Mouse (Mus musculus) T-helper 1 cell (primary cell): ENCODE results near the gene Zfp212.

ENCODE experiments used
- in situ Hi-C: fragments of 300-600 bp; cut with MboI, MseI; formaldehyde crosslinking; loops from one replicate; pipeline ENCODE4 v1.15.1; 2025; ENCODE audit warnings: high pct_unique_total_duplicates

Zfp212 gene

DNA sequence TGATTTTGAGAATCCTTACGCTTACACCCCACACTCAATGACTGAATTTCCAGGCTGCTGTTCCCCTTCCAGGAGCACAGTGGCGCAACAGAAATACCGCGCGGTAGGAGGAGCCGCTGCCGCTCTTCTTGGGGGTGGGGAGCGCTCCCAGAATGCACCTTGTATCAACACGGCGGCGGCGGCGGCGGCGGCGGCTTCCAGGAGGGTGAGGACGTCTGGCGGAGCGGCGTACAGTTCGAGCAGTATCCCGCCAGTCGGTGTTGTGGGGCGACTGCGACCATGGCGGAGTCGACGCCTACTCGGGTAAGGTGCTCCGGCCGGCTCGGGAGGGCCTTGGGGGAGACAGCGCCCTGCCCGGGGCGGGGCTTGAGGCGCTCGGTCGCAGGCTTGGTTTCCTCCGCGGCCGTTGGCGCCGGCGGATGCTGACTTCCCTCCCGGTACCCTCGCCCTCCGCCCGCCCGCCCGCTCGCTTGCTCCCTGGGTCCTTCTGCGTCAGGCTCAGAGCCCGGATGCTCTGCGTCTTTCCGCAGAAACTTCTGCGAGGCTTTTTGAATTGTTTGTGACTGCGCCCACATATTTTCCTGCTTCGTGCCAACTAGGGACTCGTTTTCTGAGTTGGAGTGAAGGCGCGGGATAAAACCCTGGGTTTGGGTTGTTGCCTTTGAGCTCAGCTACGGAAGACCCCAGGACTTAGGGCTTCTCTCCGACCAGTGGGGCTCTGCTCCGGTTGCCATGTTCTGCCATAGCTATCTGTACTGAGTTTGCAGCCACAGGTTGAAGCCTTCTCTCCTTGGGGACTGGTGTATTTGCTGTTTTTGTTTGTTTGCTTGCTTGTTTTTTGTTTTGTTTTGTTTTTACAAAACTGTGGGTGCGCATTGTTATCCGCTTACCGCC lies at the start of gene Zfp212:
Zfp212 (plus strand) TSS at position 30 of the 894 bp plus-strand sequence.
- in situ Hi-C loops = no loop called here

GRCm38 (mm10) chr6:47872266-47872665 lies 48.0 kb upstream of the Zfp212 start:
- in situ Hi-C loops = no loop called here

DNA sequence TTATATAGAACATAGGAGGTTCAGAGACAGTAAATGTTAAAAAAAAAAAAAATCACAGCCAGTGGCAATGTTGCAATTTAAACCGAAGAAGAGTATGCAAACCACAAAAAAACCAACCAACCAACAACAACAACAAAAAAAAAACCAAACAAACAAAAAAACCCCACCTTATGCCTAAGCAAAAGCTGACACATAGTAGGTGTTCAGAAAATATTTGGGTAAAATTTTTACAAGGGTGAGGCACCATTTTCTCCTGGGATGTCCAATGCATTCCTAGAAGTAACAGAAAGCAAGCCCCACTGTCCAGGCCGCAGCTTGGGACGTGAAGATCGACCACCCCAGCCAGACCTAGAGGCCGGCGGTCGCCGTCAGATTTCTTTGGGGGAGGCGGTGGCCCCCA lies 43.2 kb upstream of the Zfp212 start, which contains the start of gene Zfp282:
Zfp282 (plus strand) TSS at position 147 of the 400 bp plus-strand sequence.
- in situ Hi-C loops = no loop called here

DNA sequence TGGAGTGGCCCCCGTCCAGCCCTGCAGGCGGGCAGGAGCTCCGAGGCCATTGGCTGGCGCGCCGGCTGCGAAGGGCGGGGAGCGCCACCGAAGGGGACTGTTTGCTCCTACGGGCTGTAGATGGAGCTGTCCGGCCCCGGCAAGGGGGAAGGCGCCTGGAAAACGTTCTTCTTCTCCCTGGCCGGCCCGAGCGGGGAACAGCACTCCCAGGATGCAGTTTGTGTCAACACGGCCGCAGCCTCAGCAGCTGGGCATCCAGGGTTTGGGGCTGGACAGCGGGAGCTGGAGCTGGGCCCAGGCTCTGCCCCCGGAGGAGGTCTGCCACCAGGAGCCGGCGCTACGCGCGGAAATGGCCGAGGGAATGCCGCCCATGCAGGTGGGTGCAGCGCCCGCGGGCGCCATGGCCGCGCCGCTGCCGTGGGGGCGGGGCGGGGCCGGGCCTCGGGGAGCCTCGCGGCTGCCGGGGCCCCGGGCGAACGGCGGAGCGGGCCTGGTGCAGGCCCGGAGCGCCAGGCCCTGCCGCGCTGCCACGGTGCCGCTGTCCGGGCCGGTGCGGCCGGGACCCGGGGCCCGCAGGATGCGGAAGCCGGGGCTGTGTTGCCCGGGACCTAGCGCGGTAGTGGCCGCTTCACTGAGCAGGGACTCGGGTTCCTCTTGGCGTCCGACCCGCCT lies 42.7 kb upstream of the Zfp212 start:
- in situ Hi-C loops = no loop called here

GRCm38 (mm10) chr6:47878133-47878514 lies 42.2 kb upstream of the Zfp212 start:
- in situ Hi-C loops = no loop called here

- in situ Hi-C loops = no loop called here
Observed at GRCm38 (mm10) chr6:47878593-47878992, 41.7 kb upstream of the Zfp212 start.

DNA sequence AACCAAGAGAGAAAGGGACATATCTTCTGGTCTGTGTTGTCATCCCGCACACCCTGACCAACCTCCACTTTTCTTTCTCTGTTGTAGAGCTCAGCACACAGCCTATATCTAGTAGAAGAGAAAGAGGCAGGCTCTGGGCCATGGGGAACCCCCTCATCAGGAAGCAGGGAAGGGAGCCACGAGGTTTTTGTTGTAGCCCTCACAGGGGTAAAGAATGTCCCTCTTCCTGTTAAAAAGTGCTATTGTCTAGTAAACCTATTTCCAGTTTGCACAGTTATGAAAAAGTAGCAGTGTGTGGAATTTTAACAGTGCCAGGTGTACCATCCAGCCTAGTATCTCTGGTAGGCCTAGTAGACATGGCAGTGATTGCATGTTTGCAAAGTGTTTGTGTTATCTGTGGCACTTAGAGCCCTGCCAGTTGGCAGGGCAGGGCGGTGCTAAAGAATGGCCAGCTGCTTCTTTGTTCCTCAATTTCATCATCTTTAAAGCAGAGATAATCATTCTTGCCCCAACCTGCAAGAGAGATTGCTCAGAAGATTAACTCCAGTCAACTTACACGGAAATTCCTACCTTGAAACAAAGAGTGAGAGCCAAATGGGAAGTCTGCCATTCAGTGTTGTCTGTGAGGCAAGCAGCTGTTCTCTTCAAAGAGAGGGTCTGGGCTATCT lies 41.1 kb upstream of the Zfp212 start:
- in situ Hi-C loops = no loop called here

DNA sequence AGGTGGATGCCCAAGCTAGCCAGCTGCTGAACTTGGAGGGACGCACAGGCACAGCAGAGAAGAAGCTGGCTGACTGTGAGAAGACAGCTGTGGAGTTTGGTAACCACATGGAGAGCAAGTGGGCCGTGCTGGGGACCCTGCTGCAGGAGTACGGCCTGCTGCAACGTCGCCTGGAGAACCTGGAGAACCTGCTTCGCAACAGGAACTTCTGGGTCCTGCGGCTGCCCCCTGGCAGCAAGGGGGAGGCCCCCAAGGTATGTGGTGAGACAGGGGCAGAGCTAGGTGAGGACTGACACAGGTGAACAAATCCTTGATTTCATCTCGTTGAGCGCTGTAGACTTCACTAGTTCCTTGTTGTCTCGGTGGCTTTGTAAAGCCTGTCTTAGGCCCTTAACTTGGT lies 40.1 kb upstream of the Zfp212 start:
- in situ Hi-C loops = no loop called here

DNA sequence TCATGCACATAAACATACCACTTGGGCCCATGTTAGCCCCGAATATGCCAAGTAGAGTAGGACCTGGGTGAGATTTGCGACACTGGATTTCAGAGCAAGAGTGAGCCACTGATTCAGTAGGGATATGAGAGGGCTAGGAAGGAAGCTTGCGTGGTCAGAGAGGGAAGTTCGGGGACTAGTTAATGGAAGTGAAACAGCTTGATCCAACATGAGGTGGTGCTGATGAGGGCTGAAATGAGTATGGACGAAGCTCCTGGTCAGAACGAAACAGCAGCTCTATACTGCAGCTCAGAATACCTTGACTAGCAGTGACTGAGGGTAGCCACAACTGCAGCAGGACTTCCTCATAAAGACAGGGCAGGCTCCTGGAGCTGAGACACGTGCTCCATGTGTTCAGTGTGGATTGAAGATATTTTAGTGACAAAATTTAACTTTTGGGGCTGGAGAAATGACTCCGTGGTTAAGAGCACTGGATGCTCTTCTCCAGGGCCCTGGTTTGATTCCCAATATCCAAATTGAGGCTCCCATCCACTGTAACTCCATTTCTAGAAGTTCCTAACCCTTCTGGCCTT lies 31.4 kb upstream of the Zfp212 start:
- in situ Hi-C loops = no loop called here

DNA sequence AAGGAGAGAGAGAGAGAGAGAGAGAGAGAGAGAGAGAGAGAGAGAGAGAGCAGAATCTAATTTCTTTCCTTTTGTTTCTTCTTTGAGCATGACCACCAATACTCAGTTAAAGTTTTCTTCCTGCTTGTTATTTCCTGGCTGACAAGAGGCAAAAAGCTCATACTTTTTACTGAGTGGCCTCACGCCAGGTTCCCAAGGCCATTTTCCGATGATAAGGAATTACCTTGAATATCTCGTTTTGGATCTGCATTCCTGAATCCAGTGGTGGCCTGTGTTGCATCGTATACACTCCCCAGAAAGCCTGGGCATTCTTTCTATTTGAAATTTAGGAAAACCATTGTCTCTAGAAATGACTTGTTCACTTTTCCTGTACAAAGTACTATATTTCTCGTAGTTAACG lies 20.9 kb upstream of the Zfp212 start:
- in situ Hi-C loops = no loop called here

GRCm38 (mm10) chr6:47903587-47903986 lies 16.7 kb upstream of the Zfp212 start:
- in situ Hi-C loops = no loop called here

DNA sequence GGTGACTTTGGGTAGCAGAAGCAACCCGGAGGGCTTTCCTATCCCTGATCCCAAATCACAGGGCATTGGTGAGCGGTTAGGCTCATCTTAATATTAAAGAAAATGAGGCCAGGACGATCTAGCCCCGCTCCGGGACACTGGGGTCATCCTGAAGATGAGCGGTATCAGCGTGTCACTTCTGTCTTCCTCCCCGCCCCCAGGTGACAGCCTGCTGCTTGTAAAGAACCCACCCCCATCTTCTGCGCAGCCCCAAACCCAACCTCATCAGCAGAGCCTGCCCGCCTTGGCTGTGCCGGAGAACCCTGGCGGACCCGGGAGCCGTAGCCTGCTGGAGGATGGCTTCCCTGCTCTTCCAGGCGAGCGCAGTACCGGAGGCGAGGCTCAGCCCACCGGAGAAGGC lies 15.9 kb upstream of the Zfp212 start:
- in situ Hi-C loops = no loop called here

GRCm38 (mm10) chr6:47904917-47905695 lies 15.2 kb upstream of the Zfp212 start:
- in situ Hi-C loops = no loop called here

DNA sequence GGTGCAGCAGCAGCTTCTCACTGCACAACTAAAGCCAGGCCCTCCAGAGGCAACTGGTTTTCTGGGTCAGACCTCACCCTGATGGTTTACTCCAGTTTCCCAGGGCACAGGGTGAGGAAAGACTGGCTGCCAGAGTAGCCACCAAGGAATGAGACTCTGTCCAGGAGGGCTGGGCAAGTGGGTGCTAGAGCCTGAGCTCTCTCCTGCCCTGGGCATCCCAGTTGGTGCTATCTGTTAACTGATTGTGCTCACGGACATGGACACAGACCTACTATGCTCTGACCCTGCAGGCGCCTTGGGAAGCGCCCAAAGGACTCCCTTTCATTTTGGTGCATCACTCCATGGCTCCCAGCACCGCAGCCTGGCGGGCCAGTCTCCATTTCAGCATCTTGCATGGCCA lies 13.9 kb upstream of the Zfp212 start:
- in situ Hi-C loops = no loop called here

DNA sequence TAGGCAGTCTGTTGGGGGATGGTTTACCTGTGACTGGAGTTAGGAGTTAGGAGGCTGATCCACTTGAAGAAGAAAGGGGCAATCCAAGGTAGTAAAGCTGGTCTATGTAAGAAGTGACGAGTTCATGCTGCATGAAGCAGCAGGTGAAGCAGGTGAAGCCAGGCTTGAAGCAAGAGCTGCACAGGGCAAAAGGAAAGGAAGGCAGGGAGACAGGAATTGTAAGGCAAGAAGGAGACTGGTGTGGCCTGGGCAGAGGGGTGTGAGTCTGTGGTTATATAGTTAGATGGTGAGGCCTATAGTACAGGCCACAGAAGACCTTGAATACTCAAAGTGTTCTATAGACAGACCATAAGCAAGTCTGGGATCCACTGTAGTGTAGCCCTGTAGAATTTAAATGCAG lies 11.3 kb upstream of the Zfp212 start:
- in situ Hi-C loops = no loop called here

GRCm38 (mm10) chr6:47911650-47912049 lies 8.6 kb upstream of the Zfp212 start:
- in situ Hi-C loops = no loop called here

DNA sequence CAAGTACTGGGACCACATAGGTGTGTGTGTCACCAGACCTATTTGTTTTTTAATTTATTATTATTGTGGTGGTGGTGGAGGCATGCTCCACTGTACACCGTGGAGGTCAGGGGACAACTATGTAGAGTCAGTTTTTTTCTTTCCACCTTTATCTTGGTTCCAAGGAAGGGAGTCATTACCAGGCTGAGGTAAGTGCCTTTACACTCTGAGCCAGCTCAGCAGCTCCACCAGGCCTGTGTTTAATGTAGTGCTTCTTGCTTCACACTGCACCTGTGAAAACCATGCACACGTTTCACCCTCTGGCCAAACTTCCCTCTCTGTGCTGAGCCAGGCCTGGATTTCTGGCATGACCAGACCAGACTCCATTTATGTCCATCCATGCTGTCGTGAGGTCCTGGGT lies 7.3 kb upstream of the Zfp212 start:
- in situ Hi-C loops = no loop called here

GRCm38 (mm10) chr6:47917051-47917450 lies 3.2 kb upstream of the Zfp212 start:
- in situ Hi-C loops = no loop called here

GRCm38 (mm10) chr6:47918768-47919274 lies 1.5 kb upstream of the Zfp212 start:
- in situ Hi-C loops = no loop called here

DNA sequence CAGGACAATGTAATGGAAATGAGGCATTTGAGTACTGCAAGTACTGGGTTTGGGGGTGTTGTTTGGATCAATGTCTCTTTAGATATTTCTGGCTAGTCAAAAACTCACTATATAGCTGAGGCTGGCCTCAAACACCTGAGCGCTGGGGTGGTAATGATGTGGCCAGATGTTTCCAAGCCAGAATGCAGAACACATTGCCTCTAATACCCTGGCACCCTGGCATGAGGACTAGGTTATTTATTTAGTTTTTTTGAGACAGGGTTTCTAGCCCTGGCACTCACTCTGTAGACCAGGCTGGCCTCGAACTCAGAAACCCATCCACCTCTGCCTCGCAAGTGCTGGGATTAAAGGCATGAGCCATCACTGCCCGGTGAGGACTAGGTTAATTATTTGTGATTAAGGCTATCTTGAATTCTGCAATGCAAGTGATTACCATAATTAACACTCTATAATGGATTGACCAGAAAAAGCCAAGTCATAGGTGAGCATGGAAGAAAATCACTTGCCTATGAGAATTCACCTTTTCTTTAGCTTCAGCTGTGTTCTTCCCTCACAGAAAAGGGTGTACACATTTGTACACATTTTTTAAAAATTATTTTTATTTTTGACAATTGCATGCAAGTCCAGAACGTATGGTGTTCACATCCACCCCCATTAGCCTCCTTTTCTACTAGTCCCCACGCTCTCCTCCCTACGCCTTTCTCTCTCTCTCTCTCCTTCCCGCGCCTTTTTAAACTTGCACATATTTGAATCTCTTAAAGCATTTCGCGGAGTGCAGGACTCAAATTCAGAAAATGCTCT lies 430 bp upstream of the Zfp212 start:
- in situ Hi-C loops = no loop called here
